Mouse (Mus musculus) cortical plate, adult 2 months (tissue): ENCODE measurements around the gene Praf2.

ENCODE experiments used
- CTCF ChIP-seq: fragments of 200-500 bp; IDR thresholded peaks from 2 replicates; pipeline ENCODE4 v1.5.1; 2011; ENCODE audit warnings: mild to moderate bottlenecking, control low read depth, low read length; ENCODE audit not compliant: insufficient read depth; ENCODE audit errors: extremely low read depth
- POLR2A ChIP-seq: fragments of 200-500 bp; IDR thresholded peaks from 2 replicates; pipeline ENCODE4 v1.6.1; 2011; ENCODE audit warnings: mild to moderate bottlenecking, low read length, control low read depth; ENCODE audit not compliant: insufficient read depth; ENCODE audit errors: extremely low read depth

DNA sequence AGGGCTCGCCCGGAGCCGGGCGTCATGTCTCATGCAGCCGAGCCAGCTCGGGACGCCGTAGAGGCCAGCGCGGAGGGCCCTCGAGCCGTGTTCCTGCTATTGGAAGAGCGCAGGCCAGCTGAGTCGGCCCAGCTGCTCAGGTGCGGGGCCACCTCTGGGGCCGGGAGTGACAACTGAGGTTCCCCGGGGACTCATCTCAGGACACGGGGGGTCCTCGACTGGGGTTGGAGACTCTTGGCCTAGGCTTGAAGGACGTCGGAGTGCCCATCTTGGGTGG, 34.6 kb downstream of the Praf2 start:
- TF ChIP-seq POLR2A (no peak), CTCF (no peak)
